Mouse (Mus musculus) B cell, adult 2 months (primary cell): ENCODE measurements around the gene Pex5.

Experiments used
- DNase-seq, 2 experiments: peaks; one replicate each; pipeline ENCODE4 v3.0.0; 2022

Pex5 gene

DNA sequence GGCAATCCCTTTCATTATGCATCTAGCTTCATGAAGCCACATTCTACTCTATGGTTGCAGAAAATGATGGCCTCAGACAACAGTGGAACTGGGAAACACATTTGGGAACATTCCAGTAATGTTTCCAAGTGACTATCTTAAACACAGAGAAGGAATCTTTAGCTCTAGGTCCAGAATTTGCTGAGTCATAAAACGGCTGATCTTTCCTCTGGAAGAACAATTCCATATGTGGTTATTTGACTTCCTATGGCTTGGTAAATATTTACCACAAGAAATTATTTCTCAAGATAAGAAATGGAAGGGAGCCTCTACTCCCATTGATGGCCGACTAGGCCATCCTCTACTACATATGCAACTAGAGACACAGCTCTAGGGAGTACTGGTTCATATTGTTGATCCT, 61.6 kb downstream of the Pex5 start:
- DNase-seq = no peak
